Mouse (Mus musculus) bone marrow, adult 2 months (tissue): ENCODE data around the gene Vamp4. TPM values are rescaled to one million over a fixed set of nuclear protein-coding genes. Genes with fewer than 3 reads are reported as not detected.

Experiments
- H3K27ac ChIP-seq: fragments of 200-500 bp; 2 replicates; pipeline ENCODE4 v1.5.1; 2012; ENCODE audit warnings: low read depth, mild to moderate bottlenecking, control low read depth, inconsistent platforms, low read length; ENCODE audit not compliant: control insufficient read depth, poor library complexity, insufficient read depth
- H3K4me1 ChIP-seq: fragments of 200-500 bp; 2 replicates; pipeline ENCODE4 v1.6.1; 2011; ENCODE audit warnings: low read length; ENCODE audit not compliant: control insufficient read depth, insufficient read depth
- H3K4me3 ChIP-seq: fragments of 200-500 bp; replicated peaks from 2 replicates; pipeline ENCODE3; 2011; ENCODE audit warnings: mild to moderate bottlenecking, low read depth, low read length, control low read depth; ENCODE audit not compliant: control insufficient read depth
- CTCF ChIP-seq: fragments of 200-500 bp; IDR thresholded peaks from 2 replicates; pipeline ENCODE4 v1.5.1; 2011; ENCODE audit warnings: low read length, control low read depth; ENCODE audit not compliant: control insufficient read depth, insufficient read depth
- POLR2A ChIP-seq: fragments of 200-500 bp; IDR thresholded peaks from 2 replicates; pipeline ENCODE4 v1.6.1; 2011; ENCODE audit warnings: low read depth, mild to moderate bottlenecking, control low read depth, low read length, borderline replicate concordance; ENCODE audit not compliant: control insufficient read depth
- WGBS: fragments of 180-500 bp; shearing (Covaris S2); methylation state at CpG from one replicate; pipeline ENCODE4 v1.1.7; 2018; 5-methylcytosine and 5-hydroxymethylcytosine counted together
- polyA plus RNA-seq: library from polyadenylated mRNA; stranded (reverse); fragments of >200 nt; gene quantifications from 2 replicates; pipeline ENCODE4 v1.2.4, GENCODE M21; 2011; ENCODE audit warnings: low replicate concordance; ENCODE audit not compliant: missing spikeins, insufficient read depth, insufficient read length

Gene Vamp4
- polyA plus RNA-seq, 1 experiment: 14.0 TPM

DNA sequence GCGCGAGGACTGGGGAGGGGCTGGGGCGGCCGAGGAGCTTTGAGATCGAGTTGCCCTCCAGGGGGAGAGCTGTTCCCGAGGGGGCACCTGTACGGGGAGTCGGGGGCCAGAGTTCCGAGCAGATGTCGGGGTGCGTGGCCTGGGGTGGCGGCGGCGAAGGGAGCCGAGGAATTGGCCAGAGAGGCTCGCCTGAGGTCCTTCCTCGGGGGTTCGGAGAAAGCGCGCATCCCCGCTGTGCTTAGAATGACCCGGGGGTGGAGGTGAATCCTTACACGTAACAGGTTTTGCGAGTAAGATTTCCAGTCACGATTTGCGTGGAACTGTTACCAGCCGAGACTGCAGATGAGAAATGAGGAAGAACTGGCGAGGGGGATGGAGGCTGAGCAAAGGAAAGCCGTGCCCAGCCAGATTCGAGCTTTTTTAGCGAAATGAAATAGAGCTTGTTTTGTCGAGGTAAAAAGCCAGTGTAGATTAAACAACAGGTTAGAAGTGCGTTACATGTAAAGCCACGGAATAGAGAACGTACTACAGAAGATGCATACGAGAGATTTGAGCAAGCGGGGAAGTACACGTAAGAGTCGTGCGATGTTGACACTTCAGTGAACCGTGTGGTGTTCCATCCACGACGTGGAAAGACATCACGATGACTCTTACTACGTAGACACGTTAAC is 751 bp downstream of the Vamp4 start:
- H3K4me3 ChIP-seq: peak overlapping the region; percentile 85
- WGBS: under 1% methylated on average over 46 of the region's 46 CpGs
- H3K4me1 ChIP-seq: no peaks in the 10 kb centered on the region
- peak overlapping the region; percentile 82 for H3K27ac ChIP-seq
- TF ChIP-seq CTCF (no peak), POLR2A (no peak)

DNA sequence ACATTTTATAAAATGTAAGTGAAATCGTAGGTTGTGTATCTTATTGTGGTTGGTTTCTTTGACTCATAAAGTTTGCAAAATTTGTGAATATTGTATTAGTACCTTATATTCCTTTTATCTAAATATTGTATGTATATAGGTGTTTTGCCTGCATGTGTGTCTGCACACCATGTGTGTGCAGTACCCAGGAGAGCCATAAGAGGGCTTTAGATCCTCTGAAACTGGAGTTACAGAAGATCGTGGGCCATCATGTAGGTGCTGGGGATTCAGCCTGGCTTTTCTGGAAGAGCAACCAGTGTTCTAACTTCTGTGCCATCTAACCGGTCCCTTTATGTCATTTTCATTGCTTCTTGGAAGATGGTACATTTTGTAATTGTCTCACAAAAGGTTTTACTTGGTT is 4.8 kb downstream of the Vamp4 start:
- Histone ChIP-seq H3K27ac (no peak overlapping the region), H3K4me1 (no peaks in the 10 kb centered on the region), H3K4me3 (no peak overlapping the region)
- 93% methylated on average over 3 of the region's 3 CpGs for WGBS
- TF ChIP-seq POLR2A: no peak
- no peak for TF ChIP-seq CTCF

DNA sequence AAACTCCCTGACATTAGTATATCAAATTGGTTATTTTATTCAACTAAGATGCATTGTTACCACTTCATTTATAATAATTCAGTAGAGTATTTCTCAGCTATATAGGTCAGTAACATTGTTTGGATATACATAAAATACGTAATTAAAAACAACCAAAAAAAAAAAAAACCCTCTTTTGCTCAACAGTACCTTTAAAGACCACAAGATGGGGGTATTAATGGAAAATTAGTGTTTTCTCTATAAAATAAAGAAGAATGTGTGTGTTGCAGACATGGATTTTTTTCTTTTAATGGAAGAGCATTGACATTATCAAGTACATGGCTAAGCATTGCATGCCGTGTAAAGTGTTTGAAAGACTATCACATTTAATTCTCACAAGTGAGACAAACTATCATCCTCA is 12.6 kb downstream of the Vamp4 start:
- WGBS: 83% methylated on average over 2 of the region's 2 CpGs
- Histone ChIP-seq H3K27ac (no peak overlapping the region), H3K4me1 (no peaks in the 10 kb centered on the region), H3K4me3 (no peak overlapping the region)
- TF ChIP-seq POLR2A (no peak), CTCF (no peak)

DNA sequence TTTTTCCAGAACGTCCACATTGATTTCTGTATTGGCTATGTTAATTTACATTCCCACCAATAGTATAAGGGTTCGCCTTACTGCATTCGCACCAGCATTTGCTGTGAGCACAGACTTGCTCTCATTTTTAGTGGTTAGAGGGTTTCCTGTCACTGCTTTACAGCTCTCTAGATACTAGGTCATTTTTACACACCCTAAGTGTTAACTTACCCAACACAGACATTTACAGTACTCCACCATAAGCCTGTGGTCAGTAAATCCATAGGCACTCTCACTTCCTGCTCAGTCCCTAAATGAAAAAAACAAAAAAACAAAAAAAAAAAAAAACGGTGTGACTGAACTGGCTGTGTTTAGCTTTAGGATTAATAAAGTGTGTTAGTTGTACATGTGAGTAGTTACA is 16.0 kb downstream of the Vamp4 start:
- Histone ChIP-seq H3K27ac (no peak overlapping the region), H3K4me3 (no peak overlapping the region), H3K4me1 (no peaks in the 10 kb centered on the region)
- 72% methylated on average over 4 of the region's 4 CpGs for WGBS
- TF ChIP-seq POLR2A: no peak
- TF ChIP-seq CTCF: no peak

DNA sequence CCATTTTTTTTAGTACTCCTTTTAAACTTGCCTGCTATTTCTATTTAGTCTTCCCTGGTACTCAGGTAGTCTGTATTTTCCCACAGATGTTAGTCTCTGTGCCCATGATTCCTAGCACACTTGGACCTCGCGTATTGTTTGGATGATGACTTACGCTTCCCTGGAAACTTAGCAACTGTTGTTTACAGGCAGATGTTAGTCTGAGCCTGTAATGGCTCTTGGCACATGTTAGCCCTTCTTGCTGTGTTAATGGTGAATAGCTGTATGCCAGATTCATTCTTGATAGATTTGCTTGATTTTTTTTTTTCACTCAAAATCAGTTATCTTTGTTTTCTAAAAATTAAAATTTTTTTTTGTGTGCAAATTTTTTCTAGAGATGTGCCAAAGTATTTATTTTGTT is 18.3 kb downstream of the Vamp4 start:
- H3K4me3 ChIP-seq: no peak overlapping the region
- no peaks in the 10 kb centered on the region for H3K4me1 ChIP-seq
- TF ChIP-seq CTCF (no peak), POLR2A (no peak)
- WGBS: 94% methylated on average over 3 of the region's 3 CpGs
- no peak overlapping the region for H3K27ac ChIP-seq

DNA sequence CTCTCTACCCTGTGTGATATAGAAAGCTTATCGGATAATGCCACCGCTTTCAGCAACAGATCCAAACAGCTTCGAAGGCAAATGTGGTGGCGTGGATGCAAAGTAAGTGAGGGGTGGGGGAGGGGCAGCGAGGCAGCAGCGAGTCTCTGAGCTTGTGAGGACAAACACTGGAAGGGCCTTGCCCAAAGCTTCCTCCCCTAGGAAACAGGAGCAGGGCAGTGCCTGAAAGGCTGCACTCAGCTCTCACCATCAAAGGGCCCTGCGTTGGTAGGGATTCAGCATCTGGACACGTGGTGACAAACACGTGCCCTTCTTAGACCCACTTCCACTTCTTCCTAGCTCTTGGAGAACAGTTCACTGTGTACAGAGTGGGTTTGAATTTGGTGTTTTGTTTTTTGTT is 19.1 kb downstream of the Vamp4 start:
- no peaks in the 10 kb centered on the region for H3K4me1 ChIP-seq
- no peak overlapping the region for H3K27ac ChIP-seq
- no peak for TF ChIP-seq CTCF
- WGBS: 86% methylated on average over 9 of the region's 9 CpGs
- H3K4me3 ChIP-seq: no peak overlapping the region

DNA sequence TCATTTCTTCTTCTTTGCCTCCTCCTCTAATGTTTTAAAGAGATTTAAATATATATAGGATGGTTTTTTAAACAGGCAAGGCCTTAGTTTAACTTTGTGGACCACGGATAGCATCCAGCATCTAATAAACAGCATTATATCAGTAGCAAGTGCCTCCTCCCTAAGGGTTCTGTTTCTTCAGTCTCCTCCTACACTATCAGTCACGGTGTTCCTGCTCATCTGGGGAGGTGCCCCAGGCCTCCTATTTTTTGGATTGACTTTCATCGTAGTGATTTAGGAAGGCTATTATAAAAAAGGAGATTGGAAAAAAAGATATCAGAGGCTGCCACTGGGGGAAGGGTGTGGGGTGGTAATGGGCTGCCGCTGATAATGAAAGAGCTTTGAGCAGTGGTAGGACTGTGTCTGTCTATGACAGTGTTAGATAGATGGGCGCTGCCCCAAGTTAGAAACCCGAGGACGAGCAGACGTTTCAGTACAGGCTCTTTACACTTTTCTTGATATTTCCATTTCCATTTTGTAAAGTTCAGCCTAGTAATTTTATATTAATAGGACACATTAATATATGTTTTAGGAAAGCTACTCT is 20.2 kb downstream of the Vamp4 start:
- no peaks in the 10 kb centered on the region for H3K4me1 ChIP-seq
- 70% methylated on average over 8 of the region's 8 CpGs for WGBS
- no peak overlapping the region for H3K4me3 ChIP-seq
- TF ChIP-seq POLR2A (no peak), CTCF (no peak)
- no peak overlapping the region for H3K27ac ChIP-seq

DNA sequence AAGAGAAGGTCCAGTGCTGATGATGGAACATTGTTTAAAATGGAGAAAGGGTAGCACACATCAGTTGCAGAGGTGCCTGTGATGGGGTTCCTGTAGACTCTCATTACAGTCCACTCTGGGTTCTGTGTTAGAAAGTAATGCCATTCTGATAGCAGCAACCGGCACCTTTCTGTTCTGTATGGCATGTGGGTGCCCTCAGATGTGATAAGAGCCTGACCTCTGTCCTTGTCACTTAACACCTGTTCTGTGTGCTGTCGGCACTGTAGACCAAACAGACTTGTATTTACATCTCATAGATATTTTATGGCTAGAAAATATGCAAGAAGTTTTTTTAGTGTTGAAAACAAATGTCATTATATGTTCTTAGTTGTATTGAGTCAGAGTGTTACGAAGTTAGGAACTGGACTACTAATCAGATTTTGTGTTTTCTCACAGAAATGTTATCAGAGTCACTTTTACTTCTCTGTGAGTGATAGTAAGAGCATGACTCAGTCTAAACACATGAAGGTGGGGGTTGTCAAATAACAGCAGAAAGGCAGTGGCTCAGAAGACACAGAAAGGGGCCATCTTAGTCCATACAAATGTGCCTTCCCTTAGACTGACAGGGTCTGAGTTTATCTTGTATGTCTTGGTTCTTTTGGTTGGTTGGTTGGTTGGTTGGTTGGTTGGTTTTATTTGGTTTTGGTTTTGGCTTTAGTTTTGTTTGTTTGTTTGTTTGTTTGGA is 27.2 kb downstream of the Vamp4 start:
- Histone ChIP-seq H3K4me1 (no peaks in the 10 kb centered on the region), H3K27ac (no peak overlapping the region), H3K4me3 (no peak overlapping the region)
- no peak for TF ChIP-seq POLR2A
- TF ChIP-seq CTCF: no peak
- 66% methylated on average over 3 of the region's 3 CpGs for WGBS

DNA sequence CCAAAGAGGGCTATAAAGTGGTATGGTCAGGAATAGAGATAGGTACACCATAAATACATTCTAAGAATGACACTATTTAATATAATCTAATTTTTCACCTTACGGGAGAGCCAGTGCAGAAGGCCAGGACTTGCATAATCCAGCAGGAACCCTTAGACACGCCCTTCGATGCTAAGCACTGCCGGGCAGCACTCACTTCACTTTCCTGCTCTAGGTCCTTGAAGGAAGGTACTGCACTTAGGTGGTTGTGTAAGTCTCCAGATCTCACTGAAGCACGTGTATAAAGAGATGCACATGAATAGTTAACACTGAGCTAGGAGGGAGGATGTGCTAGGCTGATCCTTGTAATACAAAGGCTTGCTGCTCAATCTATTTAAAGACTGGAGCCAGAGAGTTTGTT is 29.3 kb downstream of the Vamp4 start:
- Histone ChIP-seq H3K4me1 (no peaks in the 10 kb centered on the region), H3K4me3 (no peak overlapping the region), H3K27ac (no peak overlapping the region)
- WGBS: 83% methylated on average over 5 of the region's 5 CpGs
- TF ChIP-seq CTCF (no peak), POLR2A (no peak)
